Mouse (Mus musculus): ENCODE measurements around the gene E030018B13Rik.

The E030018B13Rik gene

GRCm38 (mm10) chr7:63965635-63966418, 49.2 kb downstream of the E030018B13Rik start:
- DNase-seq (ENCODE audit: low read depth, low spot score), result no peak

GRCm38 (mm10) chr7:63969941-63970340, 53.3 kb downstream of the E030018B13Rik start:
- DNase-seq (ENCODE audit: low read depth, low spot score), result no peak
